Mouse (Mus musculus): ENCODE measurements around the gene Ddx10. TPM values are rescaled to one million over a fixed set of nuclear protein-coding genes. Genes with fewer than 3 reads are reported as not detected.

Ddx10 gene
- total and polyA plus RNA-seq, 3 experiments = 45.1 to 48.4 (median 46.5) TPM

- no peak for DNase-seq (ENCODE audit: low read depth, low spot score)
- Histone ChIP-seq H3K27me3 (ENCODE audit: control insufficient read depth in 1 of 2, insufficient read depth in 2 of 2, low read length in 2 of 2) (no peaks in the 10 kb centered on the region), H3K27ac (ENCODE audit: control insufficient read depth, low read depth, low read length) (no peak overlapping the region), H3K36me3 (ENCODE audit: control insufficient read depth in 1 of 2, insufficient read depth in 2 of 2, low read length in 2 of 2) (no peaks in the 10 kb centered on the region), H3K9ac (ENCODE audit: control insufficient read depth, low read depth, low read length, poor library complexity, severe bottlenecking) (no peak overlapping the region), H3K4me3 (ENCODE audit: control insufficient read depth in 1 of 2, insufficient read depth in 1 of 2, low read depth in 2 of 2, low read length in 2 of 2) (no peak overlapping the region), H3K9me3 (replicated peaks; ENCODE audit: insufficient read depth, low read length) (no peaks in the 10 kb centered on the region), H3K79me2 (ENCODE audit: control insufficient read depth, insufficient read depth, low read length, poor library complexity) (no peaks in the 10 kb centered on the region), H3K4me1 (ENCODE audit: control insufficient read depth in 1 of 2, insufficient read depth in 2 of 2, low read length in 2 of 2) (no peaks in the 10 kb centered on the region)
- no peak for TF ChIP-seq MYC (IDR thresholded peaks at IDR 0.05; ENCODE audit: low read depth, low read length)
- no peak for TF ChIP-seq BHLHE40 (IDR thresholded peaks at IDR 0.05; ENCODE audit: borderline replicate concordance, low read depth, low read length)
- TF ChIP-seq POLR2AphosphoS5 (IDR thresholded peaks at IDR 0.05; ENCODE audit: borderline replicate concordance, low read depth, low read length) = no peak
- no peak for TF ChIP-seq UBTF (IDR thresholded peaks at IDR 0.05; ENCODE audit: borderline replicate concordance, insufficient read depth, low read depth, low read length)
- no peak for TF ChIP-seq MAFK (IDR thresholded peaks at IDR 0.05; ENCODE audit: borderline replicate concordance, low read depth, low read length)
- TF ChIP-seq MYB (IDR thresholded peaks at IDR 0.05; ENCODE audit: low read depth, low read length) = no peak
- no peak for TF ChIP-seq SMC3 (IDR thresholded peaks at IDR 0.05; ENCODE audit: low read depth, low read length)
- TF ChIP-seq MXI1 (IDR thresholded peaks at IDR 0.05; ENCODE audit: low read depth, low read length) = no peak
- TF ChIP-seq ELF1 (IDR thresholded peaks at IDR 0.05; ENCODE audit: low read depth, low read length) = no peak
- TF ChIP-seq CHD1 (IDR thresholded peaks at IDR 0.05; ENCODE audit: low read depth, low read length) = no peak
Observed at GRCm38 (mm10) chr9:53064531-53064930, 183.3 kb downstream of the Ddx10 start.

GRCm38 (mm10) chr9:53055306-53055705 lies 192.5 kb downstream of the Ddx10 start:
- no peak overlapping the region for H3K9ac ChIP-seq (ENCODE audit: control insufficient read depth, low read depth, low read length, poor library complexity, severe bottlenecking)
- H3K4me3 ChIP-seq (ENCODE audit: control insufficient read depth in 1 of 2, insufficient read depth in 1 of 2, low read depth in 2 of 2, low read length in 2 of 2) = no peak overlapping the region

More at GRCm38 (mm10) chr9:53055306-53055705, 192.5 kb downstream of the Ddx10 start:
- H3K36me3 ChIP-seq (ENCODE audit: control insufficient read depth in 1 of 2, insufficient read depth in 2 of 2, low read length in 2 of 2) = no peaks in the 10 kb centered on the region
- no peaks in the 10 kb centered on the region for H3K4me1 ChIP-seq (ENCODE audit: control insufficient read depth in 1 of 2, insufficient read depth in 2 of 2, low read length in 2 of 2)
- H3K9me3 ChIP-seq (replicated peaks; ENCODE audit: insufficient read depth, low read length) = no peaks in the 10 kb centered on the region
- no peaks in the 10 kb centered on the region for H3K27me3 ChIP-seq (ENCODE audit: control insufficient read depth in 1 of 2, insufficient read depth in 2 of 2, low read length in 2 of 2)
- no peak overlapping the region for H3K27ac ChIP-seq (ENCODE audit: control insufficient read depth, low read depth, low read length)
- TF ChIP-seq POLR2A (IDR thresholded peaks at IDR 0.05; ENCODE audit: control insufficient read depth in 1 of 2, insufficient read depth in 1 of 2, low read depth in 1 of 2, low read length in 2 of 2, poor library complexity in 1 of 2) = no peak
- no peak for TF ChIP-seq CHD1 (IDR thresholded peaks at IDR 0.05; ENCODE audit: low read depth, low read length)
- TF ChIP-seq JUND (IDR thresholded peaks at IDR 0.05; ENCODE audit: low read depth, low read length) = no peak
- TF ChIP-seq BHLHE40 (IDR thresholded peaks at IDR 0.05; ENCODE audit: borderline replicate concordance, low read depth, low read length) = no peak
- TF ChIP-seq CTCF (IDR thresholded peaks at IDR 0.05 in 2 of 3, conservative IDR thresholded peaks at IDR 0.05 in 1 of 3; ENCODE audit: control insufficient read depth in 1 of 3, insufficient read depth in 1 of 3, low read depth in 2 of 3, low read length in 3 of 3, poor library complexity in 1 of 3, severe bottlenecking in 1 of 3) = no peak
- TF ChIP-seq ELF1 (IDR thresholded peaks at IDR 0.05; ENCODE audit: low read depth, low read length) = no peak
- TF ChIP-seq SIN3A (IDR thresholded peaks at IDR 0.05; ENCODE audit: low read length) = no peak
- no peak for TF ChIP-seq ETS1 (IDR thresholded peaks at IDR 0.05; ENCODE audit: low read depth, low read length)
- no peak for TF ChIP-seq EP300 (IDR thresholded peaks at IDR 0.05; ENCODE audit: low read depth in 1 of 2, low read length in 2 of 2)
- no peak for TF ChIP-seq CHD2 (IDR thresholded peaks at IDR 0.05; ENCODE audit: low read length)
- no peak for TF ChIP-seq ZNF384 (IDR thresholded peaks at IDR 0.05; ENCODE audit: low read depth, low read length)
- TF ChIP-seq USF1 (IDR thresholded peaks at IDR 0.05; ENCODE audit: low read depth, low read length) = no peak
- no peak for TF ChIP-seq NRF1 (IDR thresholded peaks at IDR 0.05; ENCODE audit: insufficient read depth, low read depth, low read length, poor library complexity, severe bottlenecking)
- TF ChIP-seq RAD21 (IDR thresholded peaks at IDR 0.05; ENCODE audit: low read depth, low read length) = no peak
- no peak for DNase-seq (ENCODE audit: low read depth, low spot score)
- no peaks in the 10 kb centered on the region for H3K79me2 ChIP-seq (ENCODE audit: control insufficient read depth, insufficient read depth, low read length, poor library complexity)

Other genes with a start within 250 kb of the Ddx10 start
- gene Exph5, start 53.6 kb upstream of the Ddx10 start, total RNA-seq (2012; rRNA removed) = not detected in 2 replicates
- gene Exph5, start 53.6 kb upstream of the Ddx10 start, polyA plus RNA-seq (2012; ENCODE audit: insufficient read depth in 1 of 2, insufficient read length in 2 of 2, low read depth in 1 of 2, low replicate concordance in 2 of 2, missing spikeins in 1 of 2) = not detected
- gene Kdelc2, start 136.0 kb upstream of the Ddx10 start, total RNA-seq (2012; rRNA removed) = 0.04 TPM in 1 of 2 replicates, not detected in the other
- under 1 TPM in 1 of 2 experiments, not detected in 1; 0.31 TPM for gene Kdelc2, start 136.0 kb upstream of the Ddx10 start, polyA plus RNA-seq (2012; ENCODE audit: insufficient read depth in 1 of 2, insufficient read length in 2 of 2, low read depth in 1 of 2, low replicate concordance in 2 of 2, missing spikeins in 1 of 2)
- gene 4930550C14Rik, start 154.3 kb upstream of the Ddx10 start, total RNA-seq (2012; rRNA removed) = 0.08 TPM in 1 of 2 replicates, not detected in the other
- gene 4930550C14Rik, start 154.3 kb upstream of the Ddx10 start, polyA plus RNA-seq (2012; ENCODE audit: insufficient read depth in 1 of 2, insufficient read length in 2 of 2, low read depth in 1 of 2, low replicate concordance in 2 of 2, missing spikeins in 1 of 2) = under 1 TPM in 1 of 2 experiments, not detected in 1; 0.08 TPM

All from MEL (cell line).